Mouse (Mus musculus): ENCODE measurements around the gene Hdac9. TPM values are rescaled to one million over a fixed set of nuclear protein-coding genes. Genes with fewer than 3 reads are reported as not detected.

Hdac9 gene
- total RNA-seq, 2 experiments from 2014 or later = 15.8 to 16.0 TPM

GRCm38 (mm10) chr12:34489629-34490028 lies 427.3 kb downstream of the Hdac9 start:
- DNase-seq = no peak

- no peak for DNase-seq
Measured at GRCm38 (mm10) chr12:34487666-34488065, 429.2 kb downstream of the Hdac9 start.

GRCm38 (mm10) chr12:34487021-34487420 lies 429.9 kb downstream of the Hdac9 start:
- no peak for DNase-seq

- DNase-seq = no peak
Measured at GRCm38 (mm10) chr12:34486016-34486415, 430.9 kb downstream of the Hdac9 start.

- DNase-seq = no peak
Measured at GRCm38 (mm10) chr12:34481702-34482101, 435.2 kb downstream of the Hdac9 start.

- DNase-seq = peak in 1 of 2 experiments; percentile 16
Measured at GRCm38 (mm10) chr12:34472949-34473651, 443.8 kb downstream of the Hdac9 start.

- peak in 1 of 2 experiments; percentile 35 for DNase-seq
Measured at GRCm38 (mm10) chr12:34472542-34472941, 444.4 kb downstream of the Hdac9 start.

- no peak for DNase-seq
Measured at GRCm38 (mm10) chr12:34461728-34462127, 455.2 kb downstream of the Hdac9 start.

- DNase-seq = peak; percentile 41 to 44
Measured at GRCm38 (mm10) chr12:34452643-34453042, 464.3 kb downstream of the Hdac9 start.

- peak in 1 of 2 experiments; percentile 40 for DNase-seq
Measured at GRCm38 (mm10) chr12:34451198-34451597, 465.7 kb downstream of the Hdac9 start.

GRCm38 (mm10) chr12:34444724-34445123 lies 472.2 kb downstream of the Hdac9 start:
- peak; percentile 29 to 55 for DNase-seq

- DNase-seq = no peak
Measured at GRCm38 (mm10) chr12:34440930-34441329, 476.0 kb downstream of the Hdac9 start.

GRCm38 (mm10) chr12:34432919-34433318 lies 484.0 kb downstream of the Hdac9 start:
- DNase-seq = peak in 1 of 2 experiments; percentile 13

- peak in 1 of 2 experiments; percentile 22 for DNase-seq
Measured at GRCm38 (mm10) chr12:34432461-34432860, 484.4 kb downstream of the Hdac9 start.

- no peak for DNase-seq
Measured at GRCm38 (mm10) chr12:34431832-34432231, 485.1 kb downstream of the Hdac9 start.

GRCm38 (mm10) chr12:34425468-34425867 lies 491.4 kb downstream of the Hdac9 start:
- no peak for DNase-seq

GRCm38 (mm10) chr12:34408139-34408538 lies 508.8 kb downstream of the Hdac9 start:
- no peak for DNase-seq

GRCm38 (mm10) chr12:34407143-34407542 lies 509.8 kb downstream of the Hdac9 start:
- no peak for DNase-seq

GRCm38 (mm10) chr12:34402065-34402464 lies 514.8 kb downstream of the Hdac9 start:
- no peak for DNase-seq

GRCm38 (mm10) chr12:34398611-34399010 lies 518.3 kb downstream of the Hdac9 start:
- no peak for DNase-seq

- DNase-seq = peak in 1 of 2 experiments; percentile 18
Measured at GRCm38 (mm10) chr12:34394342-34394741, 522.6 kb downstream of the Hdac9 start.

GRCm38 (mm10) chr12:34379681-34380080 lies 537.2 kb downstream of the Hdac9 start:
- DNase-seq = no peak

GRCm38 (mm10) chr12:34378637-34379036 lies 538.3 kb downstream of the Hdac9 start:
- DNase-seq = no peak

- DNase-seq = no peak
Measured at GRCm38 (mm10) chr12:34351906-34352305, 565.0 kb downstream of the Hdac9 start.
